Mouse (Mus musculus) kidney, postnatal 0 days (tissue): Measurements from ENCODE around the gene Hdac7. TPM values are rescaled to one million over a fixed set of nuclear protein-coding genes. Genes with fewer than 3 reads are reported as not detected.

Experiments used
- ATAC-seq: fragments of 200-750 bp; cut with Nextera tagmentation; replicated peaks from 2 replicates; pipeline ENCODE4 v1.8.0; 2017; ENCODE audit warnings: low read depth, moderate number of reproducible peaks, moderate TSS enrichment, moderate library complexity; ENCODE audit not compliant: low FRiP score
- DNase-seq: peaks from one replicate; pipeline ENCODE4 v3.0.0-alpha.2; 2016; ENCODE audit warnings: low spot score
- H3K27ac ChIP-seq: fragments of 300-500 bp; sonication (generic); 2 replicates; pipeline ENCODE4 v1.5.1; 2014; ENCODE audit warnings: mild to moderate bottlenecking
- H3K27me3 ChIP-seq: fragments of 300-500 bp; sonication (generic); 2 replicates; pipeline ENCODE4 v1.6.1; 2014; ENCODE audit warnings: low read length, mixed read lengths; ENCODE audit not compliant: insufficient read depth
- H3K36me3 ChIP-seq: fragments of 300-500 bp; sonication (generic); 2 replicates; pipeline ENCODE4 v1.6.1; 2014; ENCODE audit warnings: low read length, mixed read lengths; ENCODE audit not compliant: insufficient read depth
- H3K4me1 ChIP-seq: fragments of 300-500 bp; sonication (generic); replicated peaks from 2 replicates; pipeline ENCODE4 v1.6.1; 2014; ENCODE audit warnings: antibody characterized with exemption, low read length, mixed read lengths; ENCODE audit not compliant: insufficient read depth
- H3K4me2 ChIP-seq: fragments of 300-500 bp; sonication (generic); 2 replicates; pipeline ENCODE4 v1.6.1; 2014; ENCODE audit warnings: mild to moderate bottlenecking, low read length, moderate library complexity, mixed read lengths
- H3K4me3 ChIP-seq: fragments of 300-500 bp; sonication (generic); replicated peaks from 2 replicates; pipeline ENCODE4 v1.5.1; 2014; ENCODE audit warnings: low read depth, low read length
- H3K9ac ChIP-seq: fragments of 300-500 bp; sonication (generic); 2 replicates; pipeline ENCODE4 v1.6.1; 2014; ENCODE audit warnings: low read depth, low read length
- H3K9me3 ChIP-seq: fragments of 300-500 bp; sonication (generic); replicated peaks from 2 replicates; pipeline ENCODE4 v1.6.1; 2016; ENCODE audit warnings: low read length, inconsistent platforms, mixed read lengths
- CTCF ChIP-seq: IDR thresholded peaks from 2 replicates; pipeline ENCODE4 v1.5.1; 2016; ENCODE audit warnings: antibody characterized with exemption, low read depth, mild to moderate bottlenecking, moderate library complexity
- WGBS: fragments of 180-500 bp; shearing (Covaris S2); extraction: QIAGEN DNeasy Blood & Tissue Kit; methylation state at CpG from one replicate; pipeline ENCODE4 v1.1.7; 2014; 5-methylcytosine and 5-hydroxymethylcytosine counted together
- polyA plus RNA-seq: library from polyadenylated mRNA; unstranded; fragments of >200 nt; fragmentation: Nextera tagmentation; extraction: Ambion mirVana; gene quantifications from 2 replicates; pipeline ENCODE4 v1.2.1, GENCODE M21; 2015

The Hdac7 gene
- polyA plus RNA-seq, 1 experiment from 2014 or later: 24.7 TPM

GRCm38 (mm10) chr15:97831242-97831986 lies 12.9 kb downstream of the Hdac7 start:
- Histone ChIP-seq H3K4me3 (peak overlapping the region; percentile 89), H3K27me3 (no peaks in the 10 kb centered on the region), H3K4me1 (peaks cover 41% of the 10 kb centered on the region), H3K4me2 (peak overlapping the region; percentile 72), H3K36me3 (0 out of 2 replicates have a peak, but pooled peaks cover 2% of the 10 kb centered on the region), H3K9ac (peak overlapping the region; percentile 98), H3K27ac (peak overlapping the region; percentile 98), H3K9me3 (no peaks in the 10 kb centered on the region)
- peak; percentile 12; the same call in 1 of the 2 replicates for TF ChIP-seq CTCF
- DNase-seq (peak; percentile 87), ATAC-seq (peak; percentile 84)
- WGBS: 1% methylated on average over 76 of the region's 84 CpGs

- 0 out of 2 replicates have a peak, but pooled peaks cover 5% of the 10 kb centered on the region for H3K36me3 ChIP-seq
Observed at GRCm38 (mm10) chr15:97830788-97831241, 13.5 kb downstream of the Hdac7 start.

GRCm38 (mm10) chr15:97830253-97830787 lies 14.0 kb downstream of the Hdac7 start:
- peak overlapping the region; percentile 98 for H3K27ac ChIP-seq
- DNase-seq: peak; percentile 40
- no peak for ATAC-seq
- no peaks in the 10 kb centered on the region for H3K9me3 ChIP-seq
- peak overlapping the region; percentile 72 for H3K4me2 ChIP-seq
- peaks cover 47% of the 10 kb centered on the region for H3K4me1 ChIP-seq
- H3K27me3 ChIP-seq: no peaks in the 10 kb centered on the region
- peak overlapping the region; percentile 89 for H3K4me3 ChIP-seq
- 0 out of 2 replicates have a peak, but pooled peaks cover 5% of the 10 kb centered on the region for H3K36me3 ChIP-seq
- WGBS: 19% methylated on average over 12 of the region's 12 CpGs
- H3K9ac ChIP-seq: peak overlapping the region; percentile 98
- TF ChIP-seq CTCF: no peak

More at GRCm38 (mm10) chr15:97830788-97831241, 13.5 kb downstream of the Hdac7 start:
- peak overlapping the region; percentile 98 for H3K27ac ChIP-seq
- H3K9me3 ChIP-seq: no peaks in the 10 kb centered on the region
- DNase-seq: peak; percentile 59
- peak overlapping the region; percentile 72 for H3K4me2 ChIP-seq
- H3K9ac ChIP-seq: peak overlapping the region; percentile 98
- H3K4me3 ChIP-seq: peak overlapping the region; percentile 89
- TF ChIP-seq CTCF: peak; percentile 21; the same call in 1 of the 2 replicates
- H3K27me3 ChIP-seq: no peaks in the 10 kb centered on the region
- peak; percentile 26 for ATAC-seq
- peaks cover 42% of the 10 kb centered on the region for H3K4me1 ChIP-seq
- 0% methylated on average over 31 of the region's 39 CpGs for WGBS

- 64% methylated on average over 2 of the region's 2 CpGs for WGBS
- Histone ChIP-seq H3K9ac (peak overlapping the region; percentile 98; the same call in 1 of the 2 replicates), H3K36me3 (0 out of 2 replicates have a peak, but pooled peaks cover 5% of the 10 kb centered on the region), H3K27me3 (no peaks in the 10 kb centered on the region), H3K4me1 (peaks cover 55% of the 10 kb centered on the region), H3K4me3 (peak overlapping the region; percentile 89), H3K27ac (peak overlapping the region; percentile 98), H3K9me3 (no peaks in the 10 kb centered on the region), H3K4me2 (peak overlapping the region; percentile 72)
- DNase-seq (no peak), ATAC-seq (no peak)
- TF ChIP-seq CTCF: no peak
Observed at GRCm38 (mm10) chr15:97829432-97829831, 14.9 kb downstream of the Hdac7 start.

GRCm38 (mm10) chr15:97828901-97829338 lies 15.4 kb downstream of the Hdac7 start:
- peaks cover 61% of the 10 kb centered on the region for H3K4me1 ChIP-seq
- 0 out of 2 replicates have a peak overlapping the region, but pooled peaks have one; percentile 98 for H3K9ac ChIP-seq

More at GRCm38 (mm10) chr15:97828901-97829338, 15.4 kb downstream of the Hdac7 start:
- no peaks in the 10 kb centered on the region for H3K9me3 ChIP-seq
- 63% methylated on average over 5 of the region's 5 CpGs for WGBS
- no peaks in the 10 kb centered on the region for H3K27me3 ChIP-seq
- DNase-seq (peak; percentile 66), ATAC-seq (no peak)
- H3K4me2 ChIP-seq: peak overlapping the region; percentile 72
- H3K27ac ChIP-seq: peak overlapping the region; percentile 98
- peak; percentile 43 for TF ChIP-seq CTCF
- 0 out of 2 replicates have a peak, but pooled peaks cover 10% of the 10 kb centered on the region for H3K36me3 ChIP-seq
- H3K4me3 ChIP-seq: peak overlapping the region; percentile 89; the same call in 1 of the 2 replicates
